Mouse (Mus musculus) right cerebral cortex, postnatal 4 days (tissue): ENCODE results near the gene Tnrc6b.
"Not testable (repeated sequence)": the region's sequence is repeated elsewhere in the genome, so short reads cannot be mapped to it uniquely, and the experiment has no call there.

Experiments
- DNase-seq: peaks from one replicate; pipeline ENCODE4 v3.0.0-alpha.2; 2022

Gene Tnrc6b

DNA sequence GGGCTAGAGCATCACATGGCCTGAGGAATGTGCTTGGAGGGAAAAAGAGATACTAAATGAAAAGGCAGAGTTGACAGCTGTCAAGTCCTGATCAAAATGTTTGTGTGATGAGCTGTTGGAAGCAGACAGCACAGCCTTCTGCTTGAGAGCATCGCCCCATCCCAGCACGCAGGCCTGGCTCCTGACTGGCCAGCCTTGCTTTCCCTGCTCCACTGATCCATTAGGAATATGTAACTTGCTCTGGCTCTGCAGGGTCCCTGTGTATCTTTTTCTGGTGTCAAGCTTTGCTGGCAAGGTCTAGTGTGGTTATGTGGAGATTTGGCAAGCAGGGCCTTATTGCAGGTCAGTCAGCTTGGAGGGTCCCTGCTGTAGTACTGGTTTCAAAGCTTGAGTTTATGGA, 148.3 kb downstream of the Tnrc6b start:
- DNase-seq: no peak

- DNase-seq: no peak
These were observed 150.2 kb downstream of the Tnrc6b start for GRCm38 (mm10) chr15:80861302-80861701.

GRCm38 (mm10) chr15:80862027-80862426, 150.9 kb downstream of the Tnrc6b start:
- DNase-seq: no peak

- not testable (repeated sequence) for DNase-seq
These were observed 157.5 kb downstream of the Tnrc6b start for GRCm38 (mm10) chr15:80868603-80869002.

- DNase-seq: peak; percentile 11
These were observed 163.6 kb downstream of the Tnrc6b start for GRCm38 (mm10) chr15:80874726-80875125.

DNA sequence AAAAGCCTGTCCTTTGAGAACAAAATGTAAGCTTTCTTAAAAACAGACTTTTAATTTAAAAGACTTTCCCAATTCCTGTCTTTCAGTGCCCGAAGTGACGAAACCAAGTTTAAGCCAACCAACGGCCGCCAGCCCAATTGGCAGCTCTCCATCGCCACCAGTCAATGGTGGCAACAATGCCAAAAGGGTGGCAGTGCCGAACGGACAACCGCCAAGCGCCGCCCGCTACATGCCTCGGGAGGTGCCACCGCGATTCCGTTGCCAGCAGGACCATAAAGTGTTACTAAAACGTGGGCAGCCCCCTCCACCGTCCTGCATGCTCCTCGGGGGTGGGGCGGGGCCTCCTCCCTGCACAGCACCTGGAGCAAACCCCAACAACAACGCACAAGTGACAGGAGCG, 165.1 kb downstream of the Tnrc6b start:
- peak; percentile 59 for DNase-seq

GRCm38 (mm10) chr15:80884095-80884494, 173.0 kb downstream of the Tnrc6b start:
- DNase-seq: no peak

DNA sequence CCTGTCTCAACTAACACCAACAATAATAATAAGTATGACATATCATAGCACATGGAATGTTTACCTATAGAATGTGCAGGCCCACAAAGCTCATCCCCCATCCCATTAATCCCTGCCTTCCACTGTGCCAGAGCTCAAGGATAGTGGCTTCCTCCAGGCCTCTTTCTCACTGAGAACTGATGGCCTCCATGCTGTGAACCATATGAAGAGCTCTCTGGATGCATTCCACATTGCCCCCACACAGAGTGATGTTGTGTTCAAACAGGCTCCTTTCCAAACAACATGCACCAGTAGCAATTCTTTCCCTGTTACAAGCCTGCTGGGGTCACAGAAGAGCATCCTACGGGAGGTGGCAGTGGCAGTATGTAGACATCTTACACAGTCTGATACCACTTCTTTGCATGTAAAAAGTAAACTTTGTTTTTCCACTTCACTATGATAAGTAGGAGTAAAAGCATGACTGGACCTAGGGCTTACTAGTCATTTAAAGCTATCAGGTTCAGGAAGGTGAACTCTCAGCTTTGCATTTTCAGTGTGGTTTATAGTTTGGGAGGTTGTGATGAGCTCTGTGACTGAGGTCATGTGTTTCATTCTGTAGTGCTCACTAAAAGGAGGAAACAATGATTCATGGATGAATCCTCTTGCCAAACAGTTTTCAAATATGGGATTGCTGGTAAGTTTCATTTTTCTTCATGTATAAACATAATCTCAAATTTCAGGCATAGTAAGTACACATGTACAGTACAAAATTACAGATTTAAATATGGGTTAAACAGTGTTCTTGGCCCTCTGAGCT, 175.4 kb downstream of the Tnrc6b start:
- no peak for DNase-seq

- DNase-seq: no peak
These were observed 181.2 kb downstream of the Tnrc6b start for GRCm38 (mm10) chr15:80892341-80892740.

- DNase-seq: no peak
These were observed 185.6 kb downstream of the Tnrc6b start for GRCm38 (mm10) chr15:80896741-80897140.

DNA sequence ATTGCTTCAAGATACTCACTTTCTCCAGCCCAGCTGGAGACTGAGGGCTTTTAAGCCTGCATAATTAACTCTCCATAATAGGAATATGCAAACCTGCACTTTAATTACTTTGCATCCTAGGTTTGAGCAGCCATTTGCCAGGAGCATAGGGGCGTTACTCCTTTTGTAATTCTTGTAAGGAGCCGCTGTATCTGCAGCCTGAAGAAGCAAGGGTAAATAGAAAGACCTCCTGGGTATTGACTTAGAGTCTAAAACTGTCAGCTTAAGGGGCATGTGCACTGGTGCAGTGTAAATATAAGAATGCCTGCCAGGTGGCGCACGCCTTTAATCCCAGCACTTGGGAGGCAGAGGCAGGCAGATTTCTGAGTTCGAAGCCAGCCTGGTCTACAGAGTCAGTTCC, 186.8 kb downstream of the Tnrc6b start:
- DNase-seq: no peak

DNA sequence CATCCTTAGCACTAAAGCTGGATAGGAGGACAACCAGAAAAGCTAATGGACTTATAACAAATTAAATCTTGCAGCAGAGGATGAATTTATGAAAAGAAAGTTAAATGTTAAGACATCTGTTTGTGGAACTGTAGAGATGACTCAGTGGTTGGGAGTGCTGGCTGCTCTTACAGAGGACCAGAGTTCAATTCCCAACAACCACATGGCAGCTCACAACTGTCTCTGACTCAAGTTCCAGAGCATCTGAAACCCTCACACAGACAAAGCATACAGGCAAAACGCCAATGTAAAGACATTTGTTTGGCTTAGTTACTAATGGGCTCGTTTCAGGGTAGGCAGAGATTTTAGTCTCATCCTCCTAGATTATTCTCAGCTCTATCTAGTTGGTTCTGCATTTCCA, 188.7 kb downstream of the Tnrc6b start:
- no peak for DNase-seq

DNA sequence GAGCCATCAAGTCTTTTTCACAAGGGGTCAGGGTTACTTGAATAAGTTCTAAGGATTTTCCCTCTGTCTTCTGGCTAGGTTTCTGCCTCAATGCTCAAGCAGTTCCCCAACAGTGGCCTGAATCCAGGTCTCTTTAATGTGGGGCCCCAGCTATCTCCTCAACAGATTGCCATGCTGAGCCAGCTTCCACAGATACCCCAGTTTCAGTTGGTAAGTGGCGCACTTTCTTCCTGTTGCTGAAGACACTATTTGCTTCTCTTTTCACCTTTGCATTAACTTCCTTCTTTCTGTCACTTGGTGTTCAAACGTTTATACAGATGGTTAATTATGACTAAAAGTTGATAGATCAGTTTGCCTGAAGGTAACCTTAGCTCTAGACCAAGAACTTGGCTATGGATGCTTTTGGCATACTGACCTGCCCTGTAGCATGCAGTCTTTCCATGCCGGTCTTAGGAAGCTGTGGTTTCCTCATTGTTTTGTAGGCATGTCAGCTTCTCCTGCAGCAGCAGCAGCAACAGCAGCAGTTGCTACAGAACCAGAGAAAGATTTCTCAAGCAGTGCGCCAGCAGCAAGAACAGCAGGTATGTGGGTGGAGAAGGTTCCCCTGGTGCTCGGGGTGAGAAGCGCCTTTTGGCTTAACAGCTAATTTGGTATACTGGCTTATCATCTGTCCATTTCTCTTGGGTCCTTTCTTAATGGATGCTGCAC, 190.8 kb downstream of the Tnrc6b start:
- no peak for DNase-seq

DNA sequence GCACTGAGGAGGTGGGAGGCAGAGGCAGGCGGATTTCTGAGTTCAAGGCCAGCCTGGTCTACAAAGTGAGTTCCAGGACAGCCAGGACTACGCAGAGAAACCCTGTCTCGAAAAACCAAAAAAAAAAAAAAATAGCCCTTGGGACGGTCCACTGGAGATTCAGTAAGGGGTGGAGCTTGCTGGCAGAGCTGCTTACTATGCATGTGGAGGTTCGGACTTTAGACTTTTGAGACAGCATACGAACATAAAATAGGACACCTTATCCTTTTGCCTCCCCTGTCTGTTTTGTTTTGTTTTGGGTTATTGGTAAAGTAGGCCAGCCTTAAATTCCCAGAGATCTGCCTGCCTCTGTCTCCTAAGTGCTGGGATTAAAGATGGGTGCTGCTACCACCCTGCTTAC, 193.7 kb downstream of the Tnrc6b start:
- DNase-seq: not testable (repeated sequence)

DNA sequence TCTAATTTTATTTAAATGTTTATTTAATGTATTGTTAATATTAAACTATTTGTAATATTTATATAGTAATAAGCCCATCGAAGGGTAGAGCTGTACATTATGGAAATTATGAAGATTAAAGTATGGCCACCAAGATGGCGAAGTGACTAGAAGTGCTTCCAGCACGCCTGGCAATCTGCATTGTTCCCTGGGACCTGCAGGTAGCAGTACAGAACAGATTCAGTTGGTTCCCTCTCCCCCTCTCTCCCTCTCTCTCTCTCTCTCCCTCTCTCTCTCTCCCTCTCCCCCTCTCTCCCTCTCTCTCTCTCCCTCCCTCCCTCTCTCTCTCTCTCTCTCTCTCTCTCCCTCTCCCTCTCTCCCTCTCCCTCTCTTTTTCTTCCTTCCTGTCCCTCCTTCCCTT, 199.1 kb downstream of the Tnrc6b start:
- DNase-seq: no peak

DNA sequence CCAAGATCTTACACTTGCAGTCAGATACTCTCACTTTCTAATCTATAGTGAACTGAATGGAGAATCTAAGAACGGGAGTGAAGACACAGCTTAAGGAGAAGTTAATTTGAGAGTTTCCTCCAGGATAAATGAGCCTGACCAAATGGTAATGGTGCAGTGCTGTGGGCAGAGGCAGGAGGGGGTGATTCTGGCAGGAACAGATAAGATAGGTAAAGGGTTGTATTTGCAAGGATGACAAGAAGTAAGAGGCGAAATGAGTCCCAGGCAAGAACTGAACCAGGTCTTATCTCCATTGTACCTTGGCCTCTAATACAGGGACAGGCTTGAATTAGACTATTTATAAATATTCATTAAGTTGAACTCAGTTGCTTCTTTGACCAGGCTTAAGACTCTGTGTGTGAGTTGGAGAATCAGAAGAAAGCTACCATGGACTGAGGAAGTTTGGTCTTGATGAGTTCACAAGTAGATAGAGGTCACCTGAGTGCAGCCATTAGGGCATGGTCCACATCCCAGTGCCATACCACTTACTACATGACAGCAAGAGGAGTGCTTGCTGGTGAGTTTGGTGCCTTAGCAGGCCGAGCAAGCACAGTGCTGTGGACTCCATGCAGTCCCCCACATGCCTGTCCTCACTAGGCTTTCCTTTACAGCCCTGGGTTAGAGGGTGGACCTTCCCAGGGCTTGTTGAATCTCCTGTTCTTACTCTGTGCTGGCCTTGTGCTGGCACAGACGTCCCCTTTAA, 199.8 kb downstream of the Tnrc6b start:
- DNase-seq: no peak

DNA sequence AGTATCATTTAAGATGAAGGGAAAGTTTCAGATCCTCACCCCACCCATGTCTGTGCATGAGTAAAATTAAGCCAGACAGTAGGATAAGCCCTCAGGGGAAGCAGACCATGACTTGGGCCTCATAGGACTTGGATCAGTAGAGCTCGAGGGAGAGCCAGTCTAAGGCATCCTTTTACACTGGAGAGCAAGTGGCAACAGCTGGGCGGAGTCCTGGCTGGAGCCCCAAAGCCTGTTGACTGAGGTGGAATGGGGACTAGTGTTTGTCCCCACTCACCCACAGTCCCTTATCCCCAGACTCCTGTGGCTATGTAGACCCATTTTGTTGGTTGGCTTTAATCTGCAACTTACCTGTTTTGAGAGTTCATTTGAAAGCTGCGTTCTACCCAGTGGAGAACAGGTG, 201.1 kb downstream of the Tnrc6b start:
- DNase-seq: no peak

DNA sequence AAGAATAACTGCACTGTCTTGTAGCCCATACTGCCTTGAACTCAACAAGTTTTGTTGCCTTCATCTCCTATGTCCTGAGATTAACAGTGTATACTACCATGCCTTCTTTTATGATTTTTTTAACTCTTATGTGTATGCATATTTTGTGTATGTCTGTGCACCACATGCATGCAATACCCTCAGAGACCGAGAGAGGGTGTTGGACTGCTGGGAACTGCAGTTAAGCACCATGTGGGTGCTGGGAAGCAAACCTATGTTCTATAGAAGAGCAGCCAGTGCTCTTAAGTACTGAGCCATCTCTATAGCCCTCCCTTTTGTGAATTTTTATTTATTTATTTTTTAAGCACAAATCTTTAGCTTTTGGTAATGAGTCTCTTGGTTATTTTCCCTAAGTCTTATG, 202.7 kb downstream of the Tnrc6b start:
- no peak for DNase-seq

- DNase-seq: no peak
These were observed 204.7 kb downstream of the Tnrc6b start for GRCm38 (mm10) chr15:80915850-80916249.

- no peak for DNase-seq
These were observed 205.5 kb downstream of the Tnrc6b start for GRCm38 (mm10) chr15:80916621-80917020.

- DNase-seq: no peak
These were observed 209.2 kb downstream of the Tnrc6b start for GRCm38 (mm10) chr15:80920346-80920745.

DNA sequence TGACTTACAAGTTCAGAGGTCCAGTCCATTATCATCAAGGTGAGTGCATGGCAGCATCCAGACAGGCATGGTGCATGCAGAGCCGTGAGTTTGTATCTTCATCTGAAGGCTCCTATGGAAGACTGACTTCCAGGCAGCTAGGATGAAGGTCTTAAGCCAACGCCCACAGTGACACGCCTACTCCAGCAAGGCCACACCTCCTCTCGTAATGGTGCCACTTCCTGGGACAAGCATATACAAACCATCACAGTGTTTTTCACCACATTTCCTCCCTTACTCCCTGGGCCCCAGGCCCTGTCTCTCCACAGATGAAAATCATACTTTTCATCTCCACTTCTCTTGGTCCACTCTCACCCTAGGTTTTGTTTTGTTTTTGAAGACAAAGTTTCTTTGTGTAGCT, 210.7 kb downstream of the Tnrc6b start:
- DNase-seq: no peak

DNA sequence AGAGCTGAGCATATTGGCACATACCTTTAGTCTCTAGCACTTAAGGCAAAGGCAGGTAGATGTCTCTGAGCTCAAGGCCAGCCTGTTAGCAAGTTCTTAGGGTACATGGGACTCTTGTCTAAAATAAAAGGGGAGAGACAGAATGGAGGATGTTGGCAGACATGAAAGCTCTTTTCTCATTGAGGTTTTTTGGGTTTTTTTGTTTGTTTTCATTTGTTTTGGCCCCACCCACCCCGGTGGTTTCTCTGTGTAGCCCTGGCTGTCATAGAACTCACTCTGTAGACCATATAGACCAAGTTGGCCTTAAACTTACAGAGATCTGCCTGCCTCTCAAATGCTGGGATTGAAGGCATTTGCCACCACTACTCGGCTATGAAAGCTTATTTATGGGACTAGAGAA, 213.1 kb downstream of the Tnrc6b start:
- DNase-seq: no peak
